Mouse (Mus musculus) ES-E14 (cell line): ENCODE measurements at regions not wholly inside any gene's neighbourhood (a gene's known extent, or its start where the extent isn't known, plus 50 kb on each side); places are given as distances from the start of the nearest gene placed in this dataset.

Source experiments
- DNase-seq: peaks from one replicate; pipeline ENCODE4 v3.0.0-alpha.2; 2013; ENCODE audit warnings: low read depth, low spot score
- H3K27ac ChIP-seq: 2 replicates; pipeline ENCODE4 v1.5.1; 2012; ENCODE audit warnings: low read depth, mild to moderate bottlenecking, low read length, moderate library complexity, mixed read lengths; ENCODE audit not compliant: poor library complexity, insufficient read depth, severe bottlenecking
- H3K36me3 ChIP-seq: 2 replicates; pipeline ENCODE4 v1.6.1; 2012; ENCODE audit warnings: mild to moderate bottlenecking, low read length, moderate library complexity, mixed read lengths; ENCODE audit not compliant: control insufficient read depth, poor library complexity, insufficient read depth, severe bottlenecking
- H3K4me1 ChIP-seq, 2 experiments: fragments of 150-350 bp in 1 of 2; sonication (generic) in 1 of 2; 2 replicates each; pipeline ENCODE4 v1.6.1; 2012; ENCODE audit warnings: low read length in 2 of 2, mild to moderate bottlenecking in 1 of 2, mixed read lengths in 1 of 2; ENCODE audit not compliant: control insufficient read depth in 2 of 2, insufficient read depth in 2 of 2, poor library complexity in 1 of 2
- H3K4me3 ChIP-seq, 2 experiments: fragments of 150-350 bp in 1 of 2; sonication (generic) in 1 of 2; 2 replicates each; pipeline ENCODE4 v1.5.1; 2012; ENCODE audit warnings: low read length in 2 of 2, low read depth in 1 of 2, mild to moderate bottlenecking in 1 of 2, mixed read lengths in 1 of 2; ENCODE audit not compliant: insufficient read depth in 1 of 2, poor library complexity in 1 of 2, severe bottlenecking in 1 of 2
- H3K9ac ChIP-seq: 2 replicates; pipeline ENCODE4 v1.6.1; 2012; ENCODE audit warnings: low read depth, mild to moderate bottlenecking, low read length, mixed read lengths; ENCODE audit not compliant: poor library complexity, insufficient read depth, severe bottlenecking
- H3K9me3 ChIP-seq: fragments of 150-350 bp; sonication (generic); 2 replicates; pipeline ENCODE4 v1.6.1; 2012; ENCODE audit warnings: low read depth, mild to moderate bottlenecking, low read length; ENCODE audit not compliant: control insufficient read depth, insufficient read depth
- CHD2 ChIP-seq: IDR thresholded peaks from 2 replicates; pipeline ENCODE4 v1.6.1; 2014; ENCODE audit warnings: mild to moderate bottlenecking, low read depth, low read length, inconsistent platforms
- HCFC1 ChIP-seq: IDR thresholded peaks from 2 replicates; pipeline ENCODE4 v1.6.1; 2012; ENCODE audit warnings: low read length, inconsistent platforms, borderline replicate concordance; ENCODE audit not compliant: insufficient read depth
- MAFK ChIP-seq: IDR thresholded peaks from 2 replicates; pipeline ENCODE4 v1.6.1; 2014; ENCODE audit warnings: mild to moderate bottlenecking, low read depth, low read length, inconsistent platforms; ENCODE audit not compliant: insufficient read depth
- ZC3H11A ChIP-seq: IDR thresholded peaks from 2 replicates; pipeline ENCODE4 v1.6.1; 2012; ENCODE audit warnings: low read depth, mild to moderate bottlenecking, inconsistent platforms, low read length, borderline replicate concordance
- ZNF384 ChIP-seq: IDR thresholded peaks from 2 replicates; pipeline ENCODE4 v1.6.1; 2012; ENCODE audit warnings: low read depth, low read length, inconsistent platforms
- in situ Hi-C, 2 experiments: fragments of 600-800 bp; cut with MboI; formaldehyde crosslinking; loops; one replicate each; pipeline ENCODE4 v1.15.1; 2025; ENCODE audit warnings: low sequenced_read_pairs in 2 of 2, inconsistent platforms in 1 of 2; ENCODE audit not compliant: unreplicated experiment in 2 of 2

- no peak overlapping the region for H3K4me3 ChIP-seq
- no peak for DNase-seq
- H3K9me3 ChIP-seq, result no peaks in the 10 kb centered on the region
- no peak for TF ChIP-seq ZNF384
- no peak for TF ChIP-seq ZC3H11A
- no peak for TF ChIP-seq CHD2
- no peak for TF ChIP-seq MAFK
- H3K9ac ChIP-seq, result no peak overlapping the region
- H3K27ac ChIP-seq, result no peak overlapping the region
- in situ Hi-C loops, result no loop called here
- no peaks in the 10 kb centered on the region for H3K36me3 ChIP-seq
- no peaks in the 10 kb centered on the region; a peak in 1 of 4 replicates for H3K4me1 ChIP-seq
These were observed 60.4 kb upstream of the Rreb1 start for GRCm38 (mm10) chr13:37717793-37718192.

DNA sequence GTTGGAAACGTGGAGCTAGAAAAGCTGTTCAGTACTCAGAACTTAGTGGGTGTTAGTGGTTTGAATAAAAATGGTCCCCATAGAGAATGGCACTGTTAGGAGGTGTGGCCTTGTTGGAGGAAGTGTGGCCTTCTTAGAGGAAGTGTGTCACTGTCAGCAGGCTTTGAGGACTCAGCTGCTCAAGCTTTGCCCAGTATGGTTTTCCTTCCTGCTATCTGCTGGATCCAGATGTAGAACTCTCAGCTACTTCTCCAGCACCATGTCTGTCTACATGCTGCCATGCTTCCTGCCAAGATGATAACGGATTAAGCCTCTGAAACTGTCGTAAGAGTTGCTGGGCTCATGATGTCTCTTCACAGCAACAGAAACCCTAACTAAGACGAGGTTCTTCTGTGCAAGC is 59.8 kb upstream of the Rreb1 start:
- no peak for TF ChIP-seq CHD2
- no peak for TF ChIP-seq ZNF384
- TF ChIP-seq HCFC1, result no peak
- no peak for TF ChIP-seq ZC3H11A
- no peak for TF ChIP-seq MAFK
- in situ Hi-C loops, result no loop called here

More for the DNA sequence above, 59.8 kb upstream of the Rreb1 start:
- no peak for DNase-seq
- Histone ChIP-seq H3K9ac (no peak overlapping the region), H3K9me3 (no peaks in the 10 kb centered on the region), H3K4me3 (no peak overlapping the region), H3K36me3 (no peaks in the 10 kb centered on the region), H3K27ac (no peak overlapping the region), H3K4me1 (no peaks in the 10 kb centered on the region; a peak in 1 of 4 replicates)
